Mouse (Mus musculus) embryonic facial prominence, embryonic 14.5 days (tissue): ENCODE data around the gene Olfr1447. TPM values are rescaled to one million over a fixed set of nuclear protein-coding genes. Genes with fewer than 3 reads are reported as not detected.

Experiments
- ATAC-seq: fragments of 200-750 bp; cut with Nextera tagmentation; 2 replicates; pipeline ENCODE4 v1.8.0; 2017; ENCODE audit warnings: low read depth, moderate number of reproducible peaks, moderate TSS enrichment
- DNase-seq: peaks from one replicate; pipeline ENCODE4 v3.0.0-alpha.2; 2015; ENCODE audit warnings: low spot score
- H3K27ac ChIP-seq: fragments of 300-500 bp; sonication (generic); replicated peaks from 2 replicates; pipeline ENCODE4 v1.5.1; 2014; ENCODE audit warnings: low read depth, mild to moderate bottlenecking, low read length, moderate library complexity
- H3K27me3 ChIP-seq: fragments of 300-500 bp; sonication (generic); replicated peaks from 2 replicates; pipeline ENCODE4 v1.6.1; 2014; ENCODE audit warnings: low read length; ENCODE audit not compliant: control insufficient read depth, insufficient read depth
- H3K36me3 ChIP-seq: fragments of 300-500 bp; sonication (generic); 2 replicates; pipeline ENCODE4 v1.6.1; 2014; ENCODE audit warnings: low read length, mixed read lengths; ENCODE audit not compliant: control insufficient read depth, insufficient read depth
- H3K4me1 ChIP-seq: fragments of 300-500 bp; sonication (generic); 2 replicates; pipeline ENCODE4 v1.6.1; 2014; ENCODE audit warnings: antibody characterized with exemption, low read length; ENCODE audit not compliant: control insufficient read depth, insufficient read depth
- H3K4me2 ChIP-seq: fragments of 300-500 bp; sonication (generic); 2 replicates; pipeline ENCODE4 v1.6.1; 2014; ENCODE audit warnings: low read depth, mild to moderate bottlenecking, low read length, moderate library complexity, mixed read lengths
- H3K4me3 ChIP-seq: fragments of 300-500 bp; sonication (generic); 2 replicates; pipeline ENCODE4 v1.5.1; 2014; ENCODE audit warnings: low read depth, mild to moderate bottlenecking, low read length
- H3K9ac ChIP-seq: fragments of 300-500 bp; sonication (generic); 2 replicates; pipeline ENCODE4 v1.6.1; 2014; ENCODE audit warnings: low read depth, mild to moderate bottlenecking, low read length, moderate library complexity, mixed read lengths
- H3K9me3 ChIP-seq: fragments of 300-500 bp; sonication (generic); 2 replicates; pipeline ENCODE4 v1.6.1; 2016; ENCODE audit warnings: low read length; ENCODE audit not compliant: control insufficient read depth
- WGBS: fragments of 180-500 bp; shearing (Covaris S2); extraction: QIAGEN DNeasy Blood & Tissue Kit; methylation state at CpG from one replicate; pipeline ENCODE4 v1.1.7; 2014; 5-methylcytosine and 5-hydroxymethylcytosine counted together
- polyA plus RNA-seq: library from polyadenylated mRNA; unstranded; fragments of >200 nt; fragmentation: Nextera tagmentation; extraction: Ambion mirVana; gene quantifications from 2 replicates; pipeline ENCODE4 v1.2.1, GENCODE M21; 2014

The Olfr1447 gene
- not detected in 2 replicates for polyA plus RNA-seq

GRCm38 (mm10) chr19:12903643-12904042 is at the start of gene Olfr1447:
Gene Olfr1447 (minus strand): TSS chr19:12903743.
- H3K36me3 ChIP-seq: no peaks in the 10 kb centered on the region
- no peak within 1 kb of the TSS for H3K27ac ChIP-seq
- no peak within 1 kb of the TSS for H3K9ac ChIP-seq
- no peak within 1 kb of the TSS for H3K4me2 ChIP-seq
- no peak within 1 kb of the TSS for H3K4me3 ChIP-seq
- 94% methylated on average over 1 of the region's 1 CpGs for WGBS
- no peaks in the 10 kb centered on the region for H3K4me1 ChIP-seq
- no peaks in the 10 kb centered on the region for H3K9me3 ChIP-seq
- ATAC-seq (no peak), DNase-seq (no peak)
- H3K27me3 ChIP-seq: no peaks in the 10 kb centered on the region

GRCm38 (mm10) chr19:12949958-12950357 is 46.4 kb upstream of the Olfr1447 start, which contains the start of gene Olfr1450:
Gene Olfr1450 (plus strand): TSS chr19:12950258.
- H3K36me3 ChIP-seq: no peaks in the 10 kb centered on the region
- no peak within 1 kb of the TSS for H3K9ac ChIP-seq
- 90% methylated on average over 1 of the region's 1 CpGs for WGBS
- no peaks in the 10 kb centered on the region for H3K4me1 ChIP-seq
- no peaks in the 10 kb centered on the region for H3K27me3 ChIP-seq
- no peak within 1 kb of the TSS for H3K4me2 ChIP-seq
- DNase-seq (no peak), ATAC-seq (no peak)
- H3K9me3 ChIP-seq: no peaks in the 10 kb centered on the region
- no peak within 1 kb of the TSS for H3K27ac ChIP-seq
- no peak within 1 kb of the TSS for H3K4me3 ChIP-seq

GRCm38 (mm10) chr19:12930540-12930939 is 27.0 kb upstream of the Olfr1447 start, which contains the start of gene Olfr1449:
Gene Olfr1449 (plus strand): TSS chr19:12930840.
- ATAC-seq: no peak
- DNase-seq: no peak
- no peak within 1 kb of the TSS for H3K4me3 ChIP-seq
- no peak within 1 kb of the TSS for H3K9ac ChIP-seq
- H3K27me3 ChIP-seq: no peaks in the 10 kb centered on the region
- H3K4me2 ChIP-seq: no peak within 1 kb of the TSS
- no peak within 1 kb of the TSS for H3K27ac ChIP-seq
- H3K4me1 ChIP-seq: no peaks in the 10 kb centered on the region
- no peaks in the 10 kb centered on the region for H3K36me3 ChIP-seq
- H3K9me3 ChIP-seq: no peaks in the 10 kb centered on the region

- Histone ChIP-seq H3K36me3 (no peaks in the 10 kb centered on the region), H3K27ac (no peak within 1 kb of the TSS), H3K9me3 (no peaks in the 10 kb centered on the region), H3K4me1 (no peaks in the 10 kb centered on the region), H3K4me3 (no peak within 1 kb of the TSS), H3K4me2 (no peak within 1 kb of the TSS), H3K9ac (no peak within 1 kb of the TSS), H3K27me3 (no peaks in the 10 kb centered on the region)
- 59% methylated on average over 1 of the region's 1 CpGs for WGBS
- no peak for DNase-seq
- no peak for ATAC-seq
These were observed 20.8 kb upstream of the Olfr1447 start, which contains the start of gene Olfr1448 for GRCm38 (mm10) chr19:12924319-12924718. Gene Olfr1448 (minus strand): TSS chr19:12924419.

GRCm38 (mm10) chr19:12893424-12893823 is 10.1 kb downstream of the Olfr1447 start, which contains the start of gene Olfr1446:
Gene Olfr1446 (minus strand): TSS chr19:12893524.
- Histone ChIP-seq H3K36me3 (no peaks in the 10 kb centered on the region), H3K9me3 (no peaks in the 10 kb centered on the region), H3K4me2 (no peak within 1 kb of the TSS), H3K4me3 (no peak within 1 kb of the TSS), H3K27ac (no peak within 1 kb of the TSS), H3K9ac (no peak within 1 kb of the TSS), H3K4me1 (no peaks in the 10 kb centered on the region), H3K27me3 (no peaks in the 10 kb centered on the region)
- DNase-seq (no peak), ATAC-seq (no peak)
- WGBS: 80% methylated on average over 1 of the region's 1 CpGs

- H3K4me2 ChIP-seq: no peak within 1 kb of the TSS
- H3K4me3 ChIP-seq: no peak within 1 kb of the TSS
- H3K9ac ChIP-seq: no peak within 1 kb of the TSS
- H3K27ac ChIP-seq: no peak within 1 kb of the TSS
- H3K9me3 ChIP-seq: no peaks in the 10 kb centered on the region
- DNase-seq (no peak), ATAC-seq (no peak)
- no peaks in the 10 kb centered on the region for H3K27me3 ChIP-seq
- H3K36me3 ChIP-seq: no peaks in the 10 kb centered on the region
- H3K4me1 ChIP-seq: no peaks in the 10 kb centered on the region
- 79% methylated on average over 2 of the region's 2 CpGs for WGBS
These were observed 20.0 kb downstream of the Olfr1447 start, which contains the start of gene Olfr1445 for GRCm38 (mm10) chr19:12883555-12883954. Gene Olfr1445 (plus strand): TSS chr19:12883855.

GRCm38 (mm10) chr19:12856983-12857382 is 46.6 kb downstream of the Olfr1447 start, which contains the start of gene Olfr1444:
Gene Olfr1444 (plus strand): TSS chr19:12857283.
- 49% methylated on average over 1 of the region's 1 CpGs for WGBS
- ATAC-seq: no peak

More at GRCm38 (mm10) chr19:12856983-12857382, 46.6 kb downstream of the Olfr1447 start, which contains the start of gene Olfr1444:
- Histone ChIP-seq H3K4me2 (no peak within 1 kb of the TSS), H3K4me3 (no peak within 1 kb of the TSS), H3K27me3 (no peaks in the 10 kb centered on the region), H3K36me3 (no peaks in the 10 kb centered on the region), H3K9ac (no peak within 1 kb of the TSS), H3K9me3 (no peaks in the 10 kb centered on the region), H3K4me1 (no peaks in the 10 kb centered on the region), H3K27ac (no peak within 1 kb of the TSS)
- no peak for DNase-seq

Other genes with a start within 250 kb of the Olfr1447 start
- gene Olfr1442, start 233.3 kb downstream of the Olfr1447 start, polyA plus RNA-seq: not detected in 2 replicates
- gene Olfr1443, start 225.6 kb downstream of the Olfr1447 start, polyA plus RNA-seq: not detected in 2 replicates
- not detected in 2 replicates for gene Keg1, start 208.0 kb downstream of the Olfr1447 start, polyA plus RNA-seq
- gene Cntf, start 138.1 kb downstream of the Olfr1447 start, polyA plus RNA-seq: 0.29 and 0.81 TPM in 2 replicates
- 8.9 and 10.1 TPM in 2 replicates for gene Zfp91, start 107.6 kb downstream of the Olfr1447 start, polyA plus RNA-seq
- gene Lpxn, start 107.5 kb downstream of the Olfr1447 start, polyA plus RNA-seq: 4.2 and 4.6 TPM in 2 replicates
- not detected in 2 replicates for gene Gm5244, start 57.1 kb downstream of the Olfr1447 start, polyA plus RNA-seq
- not detected in 2 replicates for gene Olfr1444, start 46.5 kb downstream of the Olfr1447 start, polyA plus RNA-seq
- not detected in 2 replicates for gene Olfr1445, start 19.9 kb downstream of the Olfr1447 start, polyA plus RNA-seq
- not detected in 2 replicates for gene Olfr1446, start 10.2 kb downstream of the Olfr1447 start, polyA plus RNA-seq
- not detected in 2 replicates for gene Olfr1448, start 20.7 kb upstream of the Olfr1447 start, polyA plus RNA-seq
- gene Olfr1449, start 27.1 kb upstream of the Olfr1447 start, polyA plus RNA-seq: not detected in 2 replicates
- gene Olfr1450, start 46.5 kb upstream of the Olfr1447 start, polyA plus RNA-seq: not detected in 2 replicates
- not detected in 2 replicates for gene Olfr1451, start 91.3 kb upstream of the Olfr1447 start, polyA plus RNA-seq
- gene Olfr1453, start 124.6 kb upstream of the Olfr1447 start, polyA plus RNA-seq: not detected in 2 replicates
- gene Olfr1454, start 156.9 kb upstream of the Olfr1447 start, polyA plus RNA-seq: 0.13 TPM in 1 of 2 replicates, not detected in the other
- gene Olfr1457, start 194.1 kb upstream of the Olfr1447 start, polyA plus RNA-seq: not detected in 2 replicates
- not detected in 2 replicates for gene Olfr1458, start 203.0 kb upstream of the Olfr1447 start, polyA plus RNA-seq
- gene Olfr1459, start 245.8 kb upstream of the Olfr1447 start, polyA plus RNA-seq: 0.11 TPM in 1 of 2 replicates, not detected in the other